Mouse (Mus musculus): ENCODE data around the gene Arhgef17. TPM values are rescaled to one million over a fixed set of nuclear protein-coding genes. Genes with fewer than 3 reads are reported as not detected.

The Arhgef17 gene
- total RNA-seq, 2 experiments from 2014 or later: 30.3 to 31.6 TPM

- intact Hi-C loops (cut with DNase I): no loop called here
- DNase-seq: no peak
Observed at GRCm38 (mm10) chr7:100828549-100828948, 103.4 kb downstream of the Arhgef17 start.

- no peak for DNase-seq
- intact Hi-C loops (cut with DNase I): no loop called here
Observed at GRCm38 (mm10) chr7:100824661-100825060, 107.2 kb downstream of the Arhgef17 start.

Small RNA genes lying within 50 kb of the gene (microRNA-seq; reads per million reads assigned to microRNA genes)
- 198 to 904 reads per million in 2 experiments for gene Mir3102

Other genes starting within 250 kb of the Arhgef17 start
- 10 to 100 TPM; 46.6 to 50.7 TPM for gene Fam168a, start 225.5 kb downstream of the Arhgef17 start, total RNA-seq (2021)
- gene Relt, start 68.7 kb downstream of the Arhgef17 start, total RNA-seq (2021): 1 to 10 TPM; 2.4 to 3.3 TPM
- gene P2ry6, start 42.5 kb upstream of the Arhgef17 start, total RNA-seq (2021): 1 to 10 TPM; 4.1 to 4.5 TPM
- gene P2ry2, start 80.8 kb upstream of the Arhgef17 start, total RNA-seq (2021): 10 to 100 TPM; 20.6 to 22.1 TPM
- 10 to 100 TPM; 28.9 to 31.3 TPM for gene Fchsd2, start 160.8 kb upstream of the Arhgef17 start, total RNA-seq (2021)